Mouse (Mus musculus): ENCODE measurements at regions not wholly inside any gene's neighbourhood (a gene's known extent, or its start where the extent isn't known, plus 50 kb on each side); places are given as distances from the start of the nearest gene placed in this dataset.

- ATAC-seq (replicated peaks; ENCODE audit: low FRiP score, low read depth) (no peak), DNase-seq (ENCODE audit: low spot score) (no peak)
- Histone ChIP-seq H3K36me3 (ENCODE audit: insufficient read depth, low read length) (no peaks in the 10 kb centered on the region), H3K9ac (ENCODE audit: low read depth, low read length) (no peak overlapping the region), H3K27me3 (ENCODE audit: insufficient read depth, low read length) (no peaks in the 10 kb centered on the region), H3K27ac (no peak overlapping the region), H3K9me3 (replicated peaks; ENCODE audit: low read length) (no peaks in the 10 kb centered on the region), H3K4me3 (replicated peaks; ENCODE audit: low read depth, low read length) (no peak overlapping the region), H3K4me2 (ENCODE audit: low read length) (no peak overlapping the region), H3K4me1 (replicated peaks; ENCODE audit: insufficient read depth, low read length) (no peaks in the 10 kb centered on the region)
- 79% methylated on average over 4 of the region's 4 CpGs for WGBS
- TF ChIP-seq CTCF (IDR thresholded peaks at IDR 0.05; ENCODE audit: low read depth) = no peak
Observed at GRCm38 (mm10) chr17:14610791-14611522, 83.1 kb downstream of the Thbs2 start.

GRCm38 (mm10) chr17:14608845-14609244, 85.2 kb downstream of the Thbs2 start:
- DNase-seq (ENCODE audit: low spot score) (no peak), ATAC-seq (replicated peaks; ENCODE audit: low FRiP score, low read depth) (no peak)
- WGBS = 75% methylated on average over 4 of the region's 4 CpGs
- no peak for TF ChIP-seq CTCF (IDR thresholded peaks at IDR 0.05; ENCODE audit: low read depth)
- no peaks in the 10 kb centered on the region for H3K36me3 ChIP-seq (ENCODE audit: insufficient read depth, low read length)
- H3K27me3 ChIP-seq (ENCODE audit: insufficient read depth, low read length) = no peaks in the 10 kb centered on the region
- no peak overlapping the region for H3K27ac ChIP-seq
- no peaks in the 10 kb centered on the region for H3K4me1 ChIP-seq (replicated peaks; ENCODE audit: insufficient read depth, low read length)
- no peak overlapping the region for H3K9ac ChIP-seq (ENCODE audit: low read depth, low read length)
- no peak overlapping the region for H3K4me2 ChIP-seq (ENCODE audit: low read length)
- no peak overlapping the region for H3K4me3 ChIP-seq (replicated peaks; ENCODE audit: low read depth, low read length)
- H3K9me3 ChIP-seq (replicated peaks; ENCODE audit: low read length) = no peaks in the 10 kb centered on the region

- WGBS = 73% methylated on average over 5 of the region's 5 CpGs
- no peak overlapping the region for H3K27ac ChIP-seq
- H3K4me3 ChIP-seq (replicated peaks; ENCODE audit: low read depth, low read length) = no peak overlapping the region
- no peaks in the 10 kb centered on the region for H3K27me3 ChIP-seq (ENCODE audit: insufficient read depth, low read length)
- ATAC-seq (replicated peaks; ENCODE audit: low FRiP score, low read depth) (no peak), DNase-seq (ENCODE audit: low spot score) (no peak)
- H3K9ac ChIP-seq (ENCODE audit: low read depth, low read length) = no peak overlapping the region
- no peaks in the 10 kb centered on the region for H3K36me3 ChIP-seq (ENCODE audit: insufficient read depth, low read length)
- no peaks in the 10 kb centered on the region for H3K9me3 ChIP-seq (replicated peaks; ENCODE audit: low read length)
- H3K4me1 ChIP-seq (replicated peaks; ENCODE audit: insufficient read depth, low read length) = no peaks in the 10 kb centered on the region
- H3K4me2 ChIP-seq (ENCODE audit: low read length) = no peak overlapping the region
- no peak for TF ChIP-seq CTCF (IDR thresholded peaks at IDR 0.05; ENCODE audit: low read depth)
Observed at GRCm38 (mm10) chr17:14606356-14606989, 87.6 kb downstream of the Thbs2 start.

- ATAC-seq (replicated peaks; ENCODE audit: low FRiP score, low read depth) = no peak
- no peak for DNase-seq (ENCODE audit: low spot score)
- H3K36me3 ChIP-seq (ENCODE audit: insufficient read depth, low read length) = no peaks in the 10 kb centered on the region
- H3K4me2 ChIP-seq (ENCODE audit: low read length) = no peak overlapping the region
- 71% methylated on average over 10 of the region's 10 CpGs for WGBS
- no peak overlapping the region for H3K9ac ChIP-seq (ENCODE audit: low read depth, low read length)
- H3K27me3 ChIP-seq (ENCODE audit: insufficient read depth, low read length) = no peaks in the 10 kb centered on the region
- TF ChIP-seq CTCF (IDR thresholded peaks at IDR 0.05; ENCODE audit: low read depth) = no peak
- no peak overlapping the region for H3K4me3 ChIP-seq (replicated peaks; ENCODE audit: low read depth, low read length)
- H3K27ac ChIP-seq = no peak overlapping the region
- H3K9me3 ChIP-seq (replicated peaks; ENCODE audit: low read length) = no peaks in the 10 kb centered on the region
- no peaks in the 10 kb centered on the region for H3K4me1 ChIP-seq (replicated peaks; ENCODE audit: insufficient read depth, low read length)
Observed at GRCm38 (mm10) chr17:14599681-14600080, 94.4 kb downstream of the Thbs2 start.

- Histone ChIP-seq H3K36me3 (ENCODE audit: insufficient read depth, low read length) (no peaks in the 10 kb centered on the region), H3K4me2 (ENCODE audit: low read length) (no peak overlapping the region), H3K27ac (no peak overlapping the region), H3K4me1 (replicated peaks; ENCODE audit: insufficient read depth, low read length) (no peaks in the 10 kb centered on the region), H3K9me3 (replicated peaks; ENCODE audit: low read length) (no peaks in the 10 kb centered on the region), H3K4me3 (replicated peaks; ENCODE audit: low read depth, low read length) (no peak overlapping the region), H3K27me3 (ENCODE audit: insufficient read depth, low read length) (no peaks in the 10 kb centered on the region), H3K9ac (ENCODE audit: low read depth, low read length) (no peak overlapping the region)
- 90% methylated on average over 7 of the region's 7 CpGs for WGBS
- no peak for TF ChIP-seq CTCF (IDR thresholded peaks at IDR 0.05; ENCODE audit: low read depth)
- ATAC-seq (replicated peaks; ENCODE audit: low FRiP score, low read depth) = no peak
- DNase-seq (ENCODE audit: low spot score) = no peak
Observed at GRCm38 (mm10) chr17:14596470-14596869, 97.6 kb downstream of the Thbs2 start.

- Histone ChIP-seq H3K27ac (no peak overlapping the region), H3K9ac (ENCODE audit: low read depth, low read length) (no peak overlapping the region), H3K27me3 (ENCODE audit: insufficient read depth, low read length) (no peaks in the 10 kb centered on the region), H3K36me3 (ENCODE audit: insufficient read depth, low read length) (no peaks in the 10 kb centered on the region), H3K4me1 (replicated peaks; ENCODE audit: insufficient read depth, low read length) (no peaks in the 10 kb centered on the region), H3K9me3 (replicated peaks; ENCODE audit: low read length) (no peaks in the 10 kb centered on the region), H3K4me3 (replicated peaks; ENCODE audit: low read depth, low read length) (no peak overlapping the region), H3K4me2 (ENCODE audit: low read length) (no peak overlapping the region)
- TF ChIP-seq CTCF (IDR thresholded peaks at IDR 0.05; ENCODE audit: low read depth) = no peak
- ATAC-seq (replicated peaks; ENCODE audit: low FRiP score, low read depth) = no peak
- no peak for DNase-seq (ENCODE audit: low spot score)
- 76% methylated on average over 7 of the region's 7 CpGs for WGBS
Observed at GRCm38 (mm10) chr17:14595525-14595924, 98.5 kb downstream of the Thbs2 start.
